Mouse (Mus musculus) B cell, adult 2 months (primary cell): Measurements from ENCODE around the gene Cdh4.

Source experiments
- DNase-seq, 2 experiments: peaks; one replicate each; pipeline ENCODE4 v3.0.0; 2022

Gene Cdh4

GRCm38 (mm10) chr2:179690571-179690970 lies 248.3 kb downstream of the Cdh4 start:
- DNase-seq = no peak

GRCm38 (mm10) chr2:179694936-179695335 lies 252.7 kb downstream of the Cdh4 start:
- DNase-seq = no peak

- DNase-seq = no peak
Measured at GRCm38 (mm10) chr2:179697601-179698000, 255.4 kb downstream of the Cdh4 start.

- no peak for DNase-seq
Measured at GRCm38 (mm10) chr2:179698196-179698985, 256.2 kb downstream of the Cdh4 start.

GRCm38 (mm10) chr2:179705043-179705442 lies 262.8 kb downstream of the Cdh4 start:
- no peak for DNase-seq

- DNase-seq = no peak
Measured at GRCm38 (mm10) chr2:179705461-179705860, 263.2 kb downstream of the Cdh4 start.

- DNase-seq = no peak
Measured at GRCm38 (mm10) chr2:179706616-179707015, 264.4 kb downstream of the Cdh4 start.

- no peak for DNase-seq
Measured at GRCm38 (mm10) chr2:179709111-179709510, 266.9 kb downstream of the Cdh4 start.

- DNase-seq = no peak
Measured at GRCm38 (mm10) chr2:179712690-179713089, 270.5 kb downstream of the Cdh4 start.

- no peak for DNase-seq
Measured at GRCm38 (mm10) chr2:179713326-179713725, 271.1 kb downstream of the Cdh4 start.

- DNase-seq = no peak
Measured at GRCm38 (mm10) chr2:179714145-179714544, 271.9 kb downstream of the Cdh4 start.

GRCm38 (mm10) chr2:179715375-179715774 lies 273.1 kb downstream of the Cdh4 start:
- DNase-seq = no peak

GRCm38 (mm10) chr2:179720366-179720765 lies 278.1 kb downstream of the Cdh4 start:
- DNase-seq = no peak

GRCm38 (mm10) chr2:179721534-179722516 lies 279.6 kb downstream of the Cdh4 start:
- no peak for DNase-seq

GRCm38 (mm10) chr2:179722776-179723386 lies 280.6 kb downstream of the Cdh4 start:
- DNase-seq = peak; percentile 2 to 3

- no peak for DNase-seq
Measured at GRCm38 (mm10) chr2:179723401-179723800, 281.2 kb downstream of the Cdh4 start.

GRCm38 (mm10) chr2:179729002-179729401 lies 286.8 kb downstream of the Cdh4 start:
- DNase-seq = peak in 1 of 2 experiments; percentile 4

- no peak for DNase-seq
Measured at GRCm38 (mm10) chr2:179729802-179730201, 287.6 kb downstream of the Cdh4 start.

- DNase-seq = no peak
Measured at GRCm38 (mm10) chr2:179733141-179733831, 291.1 kb downstream of the Cdh4 start.

GRCm38 (mm10) chr2:179742419-179742818 lies 300.2 kb downstream of the Cdh4 start:
- no peak for DNase-seq

- DNase-seq = no peak
Measured at GRCm38 (mm10) chr2:179742828-179743227, 300.6 kb downstream of the Cdh4 start.

- DNase-seq = no peak
Measured at GRCm38 (mm10) chr2:179746491-179746890, 304.3 kb downstream of the Cdh4 start.

- DNase-seq = no peak
Measured at GRCm38 (mm10) chr2:179749399-179749798, 307.2 kb downstream of the Cdh4 start.
